Mouse (Mus musculus): ENCODE results near the gene Cx3cr1. TPM values are rescaled to one million over a fixed set of nuclear protein-coding genes. Genes with fewer than 3 reads are reported as not detected.
A peak's percentile ranks its signal among the peaks of the same experiment; 100 is the strongest.

Cx3cr1 gene
- polyA plus RNA-seq, 1 experiment from 2014 or later: 17.1 TPM

GRCm38 (mm10) chr9:119980770-119981182, 88.9 kb downstream of the Cx3cr1 start:
- Histone ChIP-seq H3K9ac (no peak overlapping the region), H3K27me3 (no peaks in the 10 kb centered on the region), H3K9me3 (replicated peaks) (no peaks in the 10 kb centered on the region), H3K27ac (replicated peaks) (peak overlapping the region; percentile 89), H3K4me1 (peaks cover 79% of the 10 kb centered on the region), H3K36me3 (no peaks in the 10 kb centered on the region), H3K4me2 (replicated peaks) (peak overlapping the region; percentile 95), H3K4me3 (replicated peaks) (peak overlapping the region; percentile 67; the same call in 1 of the 2 replicates)
- 7% methylated on average over 4 of the region's 4 CpGs for WGBS
- no peak for ATAC-seq (ENCODE audit: insufficient number of reproducible peaks, low FRiP score, low TSS enrichment, low read depth)

- Histone ChIP-seq H3K27me3 (no peaks in the 10 kb centered on the region), H3K9ac (no peak overlapping the region), H3K4me2 (replicated peaks) (no peak overlapping the region), H3K36me3 (no peaks in the 10 kb centered on the region), H3K4me1 (peaks cover 74% of the 10 kb centered on the region), H3K27ac (replicated peaks) (no peak overlapping the region), H3K9me3 (replicated peaks) (no peaks in the 10 kb centered on the region), H3K4me3 (replicated peaks) (no peak overlapping the region)
- ATAC-seq (ENCODE audit: insufficient number of reproducible peaks, low FRiP score, low TSS enrichment, low read depth): no peak
- WGBS: 56% methylated on average over 2 of the region's 2 CpGs
These were observed 89.9 kb downstream of the Cx3cr1 start for GRCm38 (mm10) chr9:119979749-119980148.

- ATAC-seq (ENCODE audit: insufficient number of reproducible peaks, low FRiP score, low TSS enrichment, low read depth): no peak
- Histone ChIP-seq H3K4me1 (peaks cover 66% of the 10 kb centered on the region), H3K9ac (no peak overlapping the region), H3K4me3 (replicated peaks) (no peak overlapping the region), H3K4me2 (replicated peaks) (no peak overlapping the region), H3K36me3 (peaks cover 3% of the 10 kb centered on the region), H3K27ac (replicated peaks) (no peak overlapping the region), H3K27me3 (no peaks in the 10 kb centered on the region), H3K9me3 (replicated peaks) (no peaks in the 10 kb centered on the region)
- 75% methylated on average over 6 of the region's 6 CpGs for WGBS
These were observed 90.8 kb downstream of the Cx3cr1 start for GRCm38 (mm10) chr9:119978811-119979441.

- H3K27ac ChIP-seq (replicated peaks): no peak overlapping the region
- H3K4me3 ChIP-seq (replicated peaks): no peak overlapping the region
- WGBS: 48% methylated on average over 9 of the region's 9 CpGs
- no peak for ATAC-seq (ENCODE audit: insufficient number of reproducible peaks, low FRiP score, low TSS enrichment, low read depth)
- H3K9ac ChIP-seq: no peak overlapping the region
- H3K9me3 ChIP-seq (replicated peaks): no peaks in the 10 kb centered on the region
- peaks cover 62% of the 10 kb centered on the region for H3K4me1 ChIP-seq
- H3K4me2 ChIP-seq (replicated peaks): no peak overlapping the region
- H3K36me3 ChIP-seq: peaks cover 10% of the 10 kb centered on the region
- H3K27me3 ChIP-seq: no peaks in the 10 kb centered on the region
These were observed 91.4 kb downstream of the Cx3cr1 start for GRCm38 (mm10) chr9:119978151-119978810.

GRCm38 (mm10) chr9:119977557-119978060, 92.1 kb downstream of the Cx3cr1 start:
- no peak overlapping the region for H3K4me2 ChIP-seq (replicated peaks)
- ATAC-seq (ENCODE audit: insufficient number of reproducible peaks, low FRiP score, low TSS enrichment, low read depth): no peak
- no peak overlapping the region for H3K4me3 ChIP-seq (replicated peaks)
- H3K4me1 ChIP-seq: peaks cover 55% of the 10 kb centered on the region
- H3K9ac ChIP-seq: no peak overlapping the region
- peaks cover 16% of the 10 kb centered on the region for H3K36me3 ChIP-seq
- H3K9me3 ChIP-seq (replicated peaks): no peaks in the 10 kb centered on the region
- WGBS: 45% methylated on average over 5 of the region's 5 CpGs
- no peak overlapping the region for H3K27ac ChIP-seq (replicated peaks)
- H3K27me3 ChIP-seq: no peaks in the 10 kb centered on the region

GRCm38 (mm10) chr9:119976704-119977556, 92.7 kb downstream of the Cx3cr1 start:
- Histone ChIP-seq H3K4me2 (replicated peaks) (0 out of 2 replicates have a peak overlapping the region, but pooled peaks have one; percentile 1), H3K27ac (replicated peaks) (no peak overlapping the region), H3K4me1 (peaks cover 48% of the 10 kb centered on the region), H3K4me3 (replicated peaks) (no peak overlapping the region), H3K9me3 (replicated peaks) (no peaks in the 10 kb centered on the region), H3K9ac (no peak overlapping the region), H3K36me3 (peaks cover 23% of the 10 kb centered on the region), H3K27me3 (no peaks in the 10 kb centered on the region)
- ATAC-seq (ENCODE audit: insufficient number of reproducible peaks, low FRiP score, low TSS enrichment, low read depth): no peak
- 43% methylated on average over 17 of the region's 17 CpGs for WGBS

GRCm38 (mm10) chr9:119975286-119975685, 94.4 kb downstream of the Cx3cr1 start:
- Histone ChIP-seq H3K9ac (no peak overlapping the region), H3K27me3 (no peaks in the 10 kb centered on the region), H3K4me3 (replicated peaks) (no peak overlapping the region), H3K4me2 (replicated peaks) (no peak overlapping the region), H3K9me3 (replicated peaks) (no peaks in the 10 kb centered on the region), H3K36me3 (peaks cover 24% of the 10 kb centered on the region), H3K27ac (replicated peaks) (no peak overlapping the region), H3K4me1 (peaks cover 46% of the 10 kb centered on the region)
- ATAC-seq (ENCODE audit: insufficient number of reproducible peaks, low FRiP score, low TSS enrichment, low read depth): no peak
- 91% methylated on average over 4 of the region's 4 CpGs for WGBS

GRCm38 (mm10) chr9:119974609-119975008, 95.1 kb downstream of the Cx3cr1 start:
- Histone ChIP-seq H3K27ac (replicated peaks) (no peak overlapping the region), H3K4me3 (replicated peaks) (no peak overlapping the region), H3K9ac (no peak overlapping the region), H3K36me3 (peaks cover 24% of the 10 kb centered on the region), H3K4me2 (replicated peaks) (no peak overlapping the region), H3K4me1 (peaks cover 45% of the 10 kb centered on the region), H3K9me3 (replicated peaks) (no peaks in the 10 kb centered on the region), H3K27me3 (no peaks in the 10 kb centered on the region)
- WGBS: 80% methylated on average over 5 of the region's 5 CpGs
- ATAC-seq (ENCODE audit: insufficient number of reproducible peaks, low FRiP score, low TSS enrichment, low read depth): no peak

- ATAC-seq (ENCODE audit: insufficient number of reproducible peaks, low FRiP score, low TSS enrichment, low read depth): no peak
- no peak overlapping the region for H3K4me2 ChIP-seq (replicated peaks)
- no peaks in the 10 kb centered on the region for H3K9me3 ChIP-seq (replicated peaks)
- H3K4me1 ChIP-seq: peaks cover 40% of the 10 kb centered on the region
- no peak overlapping the region for H3K4me3 ChIP-seq (replicated peaks)
- H3K27me3 ChIP-seq: no peaks in the 10 kb centered on the region
- peaks cover 24% of the 10 kb centered on the region for H3K36me3 ChIP-seq
- no peak overlapping the region for H3K9ac ChIP-seq
- no peak overlapping the region for H3K27ac ChIP-seq (replicated peaks)
- WGBS: 90% methylated on average over 27 of the region's 27 CpGs
These were observed 95.7 kb downstream of the Cx3cr1 start for GRCm38 (mm10) chr9:119973869-119974520.

GRCm38 (mm10) chr9:119973281-119973680, 96.4 kb downstream of the Cx3cr1 start:
- Histone ChIP-seq H3K27ac (replicated peaks) (no peak overlapping the region), H3K4me2 (replicated peaks) (no peak overlapping the region), H3K9me3 (replicated peaks) (no peaks in the 10 kb centered on the region), H3K36me3 (peaks cover 24% of the 10 kb centered on the region), H3K27me3 (no peaks in the 10 kb centered on the region), H3K4me1 (peaks cover 34% of the 10 kb centered on the region), H3K9ac (no peak overlapping the region), H3K4me3 (replicated peaks) (no peak overlapping the region)
- ATAC-seq (ENCODE audit: insufficient number of reproducible peaks, low FRiP score, low TSS enrichment, low read depth): no peak
- WGBS: 91% methylated on average over 23 of the region's 23 CpGs

- WGBS: 88% methylated on average over 12 of the region's 12 CpGs
- Histone ChIP-seq H3K9ac (no peak overlapping the region), H3K27ac (replicated peaks) (no peak overlapping the region), H3K4me1 (peaks cover 27% of the 10 kb centered on the region), H3K4me3 (replicated peaks) (no peak overlapping the region), H3K36me3 (peaks cover 24% of the 10 kb centered on the region), H3K4me2 (replicated peaks) (no peak overlapping the region), H3K9me3 (replicated peaks) (no peaks in the 10 kb centered on the region), H3K27me3 (no peaks in the 10 kb centered on the region)
- ATAC-seq (ENCODE audit: insufficient number of reproducible peaks, low FRiP score, low TSS enrichment, low read depth): no peak
These were observed 97.1 kb downstream of the Cx3cr1 start for GRCm38 (mm10) chr9:119972582-119972981.

All from embryonic facial prominence, embryonic 15.5 days (tissue).